Mouse (Mus musculus): Measurements from ENCODE around the gene Spata33.

- no peak for TF ChIP-seq ZC3H11A (IDR thresholded peaks at IDR 0.05; ENCODE audit: borderline replicate concordance, low read depth, low read length)
- no peak for TF ChIP-seq MAFK (IDR thresholded peaks at IDR 0.05; ENCODE audit: insufficient read depth, low read depth, low read length)
Measured at GRCm38 (mm10) chr8:123252925-123253324, 40.3 kb downstream of the Spata33 start.

Measured in ES-E14 (cell line).